Mouse (Mus musculus): ENCODE data around the gene Lamp1.

The Lamp1 gene

GRCm38 (mm10) chr8:13200301-13201012, 41.5 kb downstream of the Lamp1 start, which contains the start of gene Grtp1:
TSS of gene Grtp1 (minus strand) at chr8:13200620.
- DNase-seq (ENCODE audit: low read depth, low spot score), result peak; percentile 39

DNA sequence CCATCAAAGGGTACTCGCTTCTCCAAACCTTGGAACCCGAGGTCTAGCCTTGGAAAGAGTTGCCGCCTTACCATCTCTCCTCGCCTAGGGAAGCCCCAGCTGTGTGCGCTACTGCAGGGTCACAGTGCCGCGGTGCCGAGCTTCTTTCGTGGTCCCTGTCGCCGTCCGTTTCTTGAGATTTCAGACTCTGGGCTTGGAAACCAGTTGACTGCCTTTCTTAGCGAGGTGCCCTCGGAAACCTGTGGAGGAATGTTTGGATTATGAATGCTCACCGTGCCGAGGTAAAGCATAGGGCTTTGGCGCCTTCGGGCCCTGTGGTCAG, 42.0 kb downstream of the Lamp1 start:
- DNase-seq (ENCODE audit: low read depth, low spot score), result no peak

DNA sequence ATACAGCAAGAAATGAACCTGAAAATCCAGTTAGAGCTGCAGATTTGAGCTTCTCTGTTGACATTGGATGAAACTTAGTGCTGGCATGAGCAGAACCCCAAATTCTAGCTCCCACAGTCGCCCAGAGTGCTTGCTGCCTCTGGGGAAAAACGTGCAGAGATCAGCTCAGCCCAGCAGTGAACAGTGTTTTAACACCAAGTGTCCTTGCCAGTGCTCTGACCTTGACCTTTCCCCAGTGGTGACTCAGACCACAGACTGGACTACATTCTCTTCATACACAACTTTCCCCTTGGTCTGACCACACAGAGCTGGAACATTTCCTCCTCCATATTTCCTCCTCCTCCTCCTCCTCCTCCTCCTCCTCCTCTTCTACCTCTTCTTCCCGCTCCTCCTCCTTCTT, 43.1 kb downstream of the Lamp1 start:
- no peak for DNase-seq (ENCODE audit: low read depth, low spot score)

- DNase-seq (ENCODE audit: low read depth, low spot score), result no peak
These were observed 43.8 kb downstream of the Lamp1 start for GRCm38 (mm10) chr8:13202806-13203205.

- peak; percentile 21 for DNase-seq (ENCODE audit: low read depth, low spot score)
These were observed 44.5 kb downstream of the Lamp1 start for GRCm38 (mm10) chr8:13203472-13203871.

- DNase-seq (ENCODE audit: low read depth, low spot score), result no peak
These were observed 45.6 kb downstream of the Lamp1 start for GRCm38 (mm10) chr8:13204371-13205140.

- DNase-seq (ENCODE audit: low read depth, low spot score), result no peak
These were observed 46.4 kb downstream of the Lamp1 start for GRCm38 (mm10) chr8:13205311-13205710.

DNA sequence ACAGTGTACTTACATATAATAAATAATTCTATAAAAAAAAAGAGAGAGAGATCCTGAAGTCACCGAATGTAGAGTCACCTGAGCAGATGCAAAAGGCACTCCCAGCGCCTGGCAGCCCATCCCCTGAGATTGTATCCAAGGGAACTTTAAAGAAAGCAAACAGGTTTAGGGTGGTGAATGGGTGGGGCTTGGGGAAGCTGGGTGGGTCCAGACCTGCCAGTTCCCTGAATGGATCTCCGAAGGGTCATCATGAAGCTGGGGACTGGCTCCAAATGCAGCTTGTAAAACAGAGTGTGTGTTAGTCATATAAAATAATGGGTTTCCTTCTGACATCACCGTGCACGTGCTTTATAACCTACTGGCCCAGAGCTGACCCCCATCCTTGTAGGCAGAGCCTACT, 47.3 kb downstream of the Lamp1 start:
- DNase-seq (ENCODE audit: low read depth, low spot score), result no peak

GRCm38 (mm10) chr8:13208627-13209355, 49.8 kb downstream of the Lamp1 start:
- no peak for DNase-seq (ENCODE audit: low read depth, low spot score)

DNA sequence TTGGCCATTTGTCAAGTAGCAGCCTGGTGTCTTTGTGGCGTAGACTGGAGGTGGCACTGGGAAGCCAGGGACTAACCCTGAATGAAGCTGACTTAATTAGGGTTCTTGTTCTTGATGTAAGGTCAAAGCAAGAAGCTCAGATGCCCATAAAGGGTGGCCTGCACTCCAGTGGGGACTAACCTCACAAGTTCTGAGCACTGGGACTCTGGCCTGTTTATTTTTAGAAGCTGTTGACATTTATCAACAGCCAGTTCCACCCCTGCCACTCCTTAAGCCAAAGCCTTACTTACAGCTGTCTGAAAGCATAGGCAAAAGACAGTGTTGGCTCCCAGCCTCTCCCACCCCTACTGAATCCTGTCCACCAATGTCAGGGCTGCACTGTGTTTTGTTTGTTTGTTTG, 50.8 kb downstream of the Lamp1 start:
- DNase-seq (ENCODE audit: low read depth, low spot score), result no peak

- peak; percentile 92 for DNase-seq (ENCODE audit: low read depth, low spot score)
These were observed 54.7 kb downstream of the Lamp1 start for GRCm38 (mm10) chr8:13213479-13214268.

DNA sequence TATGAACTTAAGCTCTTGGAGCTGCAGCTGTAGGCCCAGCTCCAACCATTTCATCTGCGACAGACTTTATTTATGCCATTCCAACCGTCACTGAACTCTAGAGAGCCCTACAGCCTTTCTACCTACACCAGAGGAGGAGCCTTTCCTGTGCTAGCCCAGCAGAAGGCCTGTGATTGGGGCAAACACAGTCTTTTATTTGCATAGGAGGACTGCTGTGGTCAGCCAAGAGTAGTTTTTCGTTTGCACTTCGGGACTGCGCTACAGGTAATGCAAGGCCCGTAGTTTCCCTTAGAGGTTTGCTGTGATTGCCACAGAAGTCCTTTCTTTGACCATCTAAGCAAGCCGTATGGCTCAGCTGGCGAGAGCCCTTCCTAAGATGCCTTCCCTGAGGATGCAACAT, 57.4 kb downstream of the Lamp1 start:
- DNase-seq (ENCODE audit: low read depth, low spot score), result no peak

- DNase-seq (ENCODE audit: low read depth, low spot score), result no peak
These were observed 58.1 kb downstream of the Lamp1 start for GRCm38 (mm10) chr8:13217093-13217492.

- no peak for DNase-seq (ENCODE audit: low read depth, low spot score)
These were observed 59.0 kb downstream of the Lamp1 start for GRCm38 (mm10) chr8:13217986-13218385.

GRCm38 (mm10) chr8:13218441-13218840, 59.5 kb downstream of the Lamp1 start:
- DNase-seq (ENCODE audit: low read depth, low spot score), result no peak

GRCm38 (mm10) chr8:13224426-13224825, 65.5 kb downstream of the Lamp1 start:
- DNase-seq (ENCODE audit: low read depth, low spot score), result no peak

All from CD4-positive helper T cell, adult 2 months (primary cell).